Mouse (Mus musculus) layer of hippocampus, postnatal 25 days (tissue): ENCODE measurements around the gene Sertad2. TPM values are rescaled to one million over a fixed set of nuclear protein-coding genes. Genes with fewer than 3 reads are reported as not detected.

ENCODE experiments used
- DNase-seq, 2 experiments: peaks; one replicate each; pipeline ENCODE4 v3.0.0; 2022; ENCODE audit warnings: mixed read lengths in 2 of 2, low spot score in 1 of 2; ENCODE audit errors: extremely low spot score in 1 of 2
- total RNA-seq, 2 experiments: library from RNA; stranded (reverse); gene quantifications; 2 replicates each; pipeline ENCODE4 v1.2.3; 2021

Sertad2 gene
- total RNA-seq, 2 experiments from 2014 or later, result 19.0 to 25.1 TPM

- no peak for DNase-seq
Observed at GRCm38 (mm10) chr11:20643161-20643560, 100.1 kb downstream of the Sertad2 start.

- no peak for DNase-seq
Observed at GRCm38 (mm10) chr11:20644166-20644565, 101.1 kb downstream of the Sertad2 start.

- no peak for DNase-seq
Observed at GRCm38 (mm10) chr11:20644872-20645271, 101.8 kb downstream of the Sertad2 start.

GRCm38 (mm10) chr11:20645521-20645920 lies 102.5 kb downstream of the Sertad2 start:
- DNase-seq, result no peak

GRCm38 (mm10) chr11:20646142-20646541 lies 103.1 kb downstream of the Sertad2 start:
- no peak for DNase-seq

- DNase-seq, result no peak
Observed at GRCm38 (mm10) chr11:20646986-20647726, 104.1 kb downstream of the Sertad2 start.

- DNase-seq, result no peak
Observed at GRCm38 (mm10) chr11:20647902-20648625, 105.0 kb downstream of the Sertad2 start.

- no peak for DNase-seq
Observed at GRCm38 (mm10) chr11:20649477-20649876, 106.4 kb downstream of the Sertad2 start.

GRCm38 (mm10) chr11:20650006-20650639 lies 107.1 kb downstream of the Sertad2 start:
- no peak for DNase-seq

GRCm38 (mm10) chr11:20651166-20651565 lies 108.1 kb downstream of the Sertad2 start:
- no peak for DNase-seq

- DNase-seq, result peak; percentile 40 to 41
Observed at GRCm38 (mm10) chr11:20655795-20656710, 113.0 kb downstream of the Sertad2 start.

GRCm38 (mm10) chr11:20656711-20657057 lies 113.6 kb downstream of the Sertad2 start:
- DNase-seq, result no peak

GRCm38 (mm10) chr11:20659094-20659493 lies 116.0 kb downstream of the Sertad2 start:
- DNase-seq, result peak in 1 of 2 experiments; percentile 56

- DNase-seq, result no peak
Observed at GRCm38 (mm10) chr11:20660111-20661097, 117.4 kb downstream of the Sertad2 start.

- no peak for DNase-seq
Observed at GRCm38 (mm10) chr11:20661652-20662051, 118.6 kb downstream of the Sertad2 start.

GRCm38 (mm10) chr11:20662811-20663210 lies 119.8 kb downstream of the Sertad2 start:
- no peak for DNase-seq

GRCm38 (mm10) chr11:20663580-20664198 lies 120.6 kb downstream of the Sertad2 start:
- no peak for DNase-seq

GRCm38 (mm10) chr11:20664878-20665277 lies 121.8 kb downstream of the Sertad2 start:
- no peak for DNase-seq
